Mouse (Mus musculus): ENCODE results near the gene Gjb1.

The Gjb1 gene

DNA sequence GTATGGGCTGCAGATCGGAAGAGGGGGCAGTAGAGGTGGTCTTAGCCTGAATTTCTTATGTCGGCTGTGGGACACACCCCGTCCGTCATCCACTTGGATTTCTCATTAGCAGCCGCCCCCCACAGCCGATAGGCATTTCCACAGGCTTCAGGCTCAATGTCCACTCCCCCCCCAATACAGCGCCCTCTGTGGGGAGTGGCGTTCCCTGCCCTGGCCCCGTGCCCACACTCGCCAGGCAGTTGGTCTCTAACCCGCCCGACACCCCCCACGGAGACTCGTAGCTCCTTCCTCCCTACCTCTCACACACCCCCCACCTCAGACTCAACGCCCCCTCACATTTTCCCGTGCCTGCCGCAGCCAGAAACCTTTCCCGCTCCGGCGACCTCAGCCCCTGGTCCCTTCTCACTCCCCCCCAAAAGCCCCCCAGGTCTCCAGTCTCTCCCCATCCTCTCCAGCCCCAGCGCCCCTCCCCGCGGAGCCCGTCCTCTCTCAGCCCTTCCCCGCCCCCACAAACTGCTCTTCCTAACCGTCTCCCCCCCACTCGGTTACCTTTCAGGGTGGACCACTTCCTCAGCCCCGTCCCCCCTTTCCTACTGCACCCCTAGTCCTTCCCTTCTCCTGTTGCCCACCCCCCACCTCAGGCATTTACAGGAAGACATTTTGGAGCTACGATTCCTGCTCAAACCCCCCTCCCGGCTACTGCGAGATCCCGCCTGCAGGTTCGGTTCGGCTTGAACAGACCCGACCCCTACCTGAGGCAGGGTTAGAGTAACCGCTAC is 43.0 kb downstream of the Gjb1 start:
- peak; percentile 63 for DNase-seq

DNA sequence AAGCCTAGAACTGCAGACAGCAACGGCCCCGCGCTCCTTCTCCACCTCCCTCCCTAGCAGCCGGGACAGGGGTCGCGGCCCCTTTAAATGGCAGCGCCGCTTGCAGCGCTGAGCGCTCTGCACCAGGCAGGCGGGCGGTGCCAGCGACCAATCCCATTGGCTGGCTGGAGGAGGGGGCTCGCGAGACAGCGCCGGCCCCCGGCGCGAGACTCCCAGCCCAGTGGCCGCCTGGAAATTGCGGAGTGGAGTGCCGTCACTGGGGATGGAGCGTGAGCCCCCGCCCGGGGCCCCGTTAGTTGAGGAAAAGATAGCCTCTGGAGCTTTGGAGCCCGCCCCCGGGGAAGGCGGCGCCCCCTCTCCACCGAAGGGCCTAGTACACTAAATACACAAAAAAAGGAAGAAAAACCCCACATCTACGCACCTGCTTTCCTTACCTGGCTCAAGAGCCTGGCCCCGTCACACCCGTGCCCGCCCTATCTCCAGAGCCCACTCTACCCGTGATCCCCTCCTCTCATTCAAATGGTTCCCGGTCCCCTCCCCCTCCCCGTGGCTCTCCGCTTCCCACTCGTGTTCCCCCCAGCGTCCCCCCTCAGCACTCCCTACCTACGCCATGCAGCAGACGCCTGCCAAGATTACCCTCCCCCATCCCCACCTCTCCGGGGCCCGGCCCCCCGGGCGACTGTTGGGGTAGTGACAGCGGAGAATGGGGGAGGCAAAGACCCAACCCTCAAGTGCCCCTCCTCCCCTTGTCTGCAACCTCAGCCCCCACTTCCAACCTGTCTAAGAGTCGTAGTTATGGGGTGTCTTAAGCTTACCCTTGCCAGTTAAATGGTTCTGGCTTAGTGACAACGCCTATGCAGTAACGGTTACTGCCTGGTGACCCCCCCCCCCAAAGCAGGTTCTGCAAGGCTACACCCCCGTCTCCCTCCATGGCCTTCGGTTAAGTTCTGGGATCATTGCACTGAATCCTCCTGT is 43.8 kb downstream of the Gjb1 start:
- DNase-seq, result peak; percentile 91

DNA sequence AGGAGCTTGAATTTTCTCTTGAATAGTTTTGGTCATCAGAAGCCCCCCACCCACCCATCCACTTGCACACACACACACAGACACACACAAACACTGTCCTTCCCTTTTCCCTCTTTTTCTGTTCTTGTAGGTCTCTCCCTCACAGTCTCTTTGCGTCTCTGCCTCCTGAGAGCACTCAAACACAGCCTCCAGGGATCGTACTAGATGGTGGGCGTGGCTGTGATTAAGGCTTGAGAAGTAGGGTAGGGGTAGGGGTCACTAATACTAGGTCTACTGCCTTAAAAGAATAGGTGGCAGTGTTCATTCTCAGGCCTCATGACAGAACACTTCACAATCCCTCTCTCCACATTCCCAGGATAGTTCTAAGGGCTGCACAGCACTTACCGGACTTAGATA is 44.5 kb downstream of the Gjb1 start, which contains the start of gene Zmym3:
Gene Zmym3 (minus strand): TSS at position 150 of the 396 bp plus-strand sequence.
- DNase-seq, result no peak

DNA sequence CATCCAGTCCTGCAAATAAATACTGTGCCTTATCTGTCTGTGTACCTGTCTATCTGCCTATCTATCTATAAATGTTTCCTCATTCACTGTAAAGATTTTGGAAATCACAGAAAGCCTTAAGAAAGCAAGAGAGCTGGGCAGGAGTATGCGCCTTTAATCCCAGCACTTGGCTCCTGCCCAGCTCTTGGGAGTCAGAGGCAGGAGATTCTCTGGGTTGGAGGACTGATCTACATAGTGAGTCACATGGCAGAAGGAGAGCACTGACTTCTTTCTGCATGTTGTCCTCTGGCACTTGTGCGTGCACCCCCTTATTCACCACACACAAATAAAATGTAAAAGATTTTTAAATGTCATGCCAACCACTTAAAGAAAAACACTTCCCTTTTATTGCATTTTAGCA is 47.3 kb downstream of the Gjb1 start:
- no peak for DNase-seq

DNA sequence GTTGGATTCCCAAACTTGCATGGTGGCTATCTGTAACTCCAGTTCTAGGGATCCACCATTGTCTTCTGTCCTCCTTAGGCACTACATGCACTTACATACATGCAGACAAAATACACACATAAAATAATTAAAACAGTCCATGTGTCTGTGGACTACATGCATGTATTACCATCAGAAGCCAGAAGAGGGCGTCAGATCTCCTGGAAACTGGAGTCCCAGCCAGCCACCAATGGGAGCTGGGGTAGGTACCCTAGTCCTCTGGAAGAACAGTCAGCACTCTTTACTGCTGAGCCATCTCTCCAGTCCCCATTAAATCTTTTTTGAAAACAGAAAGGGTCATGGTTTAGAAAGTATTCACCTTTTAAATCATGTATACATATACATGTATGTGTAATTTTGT is 51.6 kb downstream of the Gjb1 start:
- peak; percentile 21 for DNase-seq

DNA sequence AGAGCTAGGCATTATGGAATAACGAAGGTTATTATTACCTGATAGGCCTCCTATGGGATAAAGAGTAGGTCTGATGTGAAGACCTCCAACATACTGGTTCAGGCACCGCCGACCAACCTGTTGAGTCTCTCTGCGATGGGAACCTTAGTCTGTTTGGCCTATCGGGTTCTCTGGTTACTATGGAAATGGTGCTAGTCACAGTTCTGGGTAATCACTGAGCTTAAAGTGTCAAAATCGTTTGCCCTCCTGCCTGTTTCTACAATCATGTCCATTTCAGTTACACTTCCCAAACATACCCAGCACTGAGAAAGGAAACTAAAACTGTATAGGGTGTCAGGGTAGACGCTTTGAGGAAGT is 52.6 kb downstream of the Gjb1 start:
- peak; percentile 5 for DNase-seq

DNA sequence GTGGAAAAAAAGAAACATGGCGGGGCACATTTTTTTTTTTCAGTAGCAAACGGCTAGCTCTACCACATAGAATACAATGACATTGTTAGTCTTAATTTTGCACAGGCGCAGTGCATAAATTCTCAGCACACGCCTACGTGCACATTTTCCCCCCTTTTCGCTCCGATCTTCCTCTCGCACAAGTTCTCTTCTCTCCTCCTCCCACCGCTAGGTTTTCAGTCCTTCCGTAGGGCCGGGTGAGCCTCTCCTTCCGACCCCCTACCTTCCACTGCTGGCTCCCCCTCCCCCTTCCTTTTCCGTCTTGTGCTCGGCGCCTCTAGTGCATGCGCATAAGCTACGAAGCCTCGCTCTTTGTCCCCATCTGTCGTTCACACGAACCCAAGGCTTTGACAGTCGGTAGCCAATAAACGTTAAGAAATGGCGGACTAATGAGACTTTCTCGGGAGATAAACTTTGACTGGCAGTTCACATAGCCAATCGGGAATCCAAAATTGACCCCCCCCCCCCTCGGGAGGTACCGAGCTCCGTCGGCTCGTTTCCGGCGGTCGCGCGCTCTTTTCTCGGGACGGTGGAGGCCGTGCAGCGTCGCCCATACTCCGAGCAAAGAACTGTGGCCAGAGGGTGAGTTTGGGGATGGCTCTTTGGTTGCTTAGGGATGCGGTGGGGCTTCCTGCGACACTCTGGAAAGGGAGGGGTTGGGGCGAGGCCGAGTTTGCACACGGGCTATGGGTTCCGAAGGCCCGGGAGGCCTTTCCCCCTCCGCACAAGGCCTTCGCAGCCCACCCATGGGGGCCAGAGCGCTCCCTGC is 53.2 kb downstream of the Gjb1 start, which contains the start of gene Nono:
Gene Nono (plus strand): TSS at position 177 of the 808 bp plus-strand sequence.
- peak; percentile 93 for DNase-seq

DNA sequence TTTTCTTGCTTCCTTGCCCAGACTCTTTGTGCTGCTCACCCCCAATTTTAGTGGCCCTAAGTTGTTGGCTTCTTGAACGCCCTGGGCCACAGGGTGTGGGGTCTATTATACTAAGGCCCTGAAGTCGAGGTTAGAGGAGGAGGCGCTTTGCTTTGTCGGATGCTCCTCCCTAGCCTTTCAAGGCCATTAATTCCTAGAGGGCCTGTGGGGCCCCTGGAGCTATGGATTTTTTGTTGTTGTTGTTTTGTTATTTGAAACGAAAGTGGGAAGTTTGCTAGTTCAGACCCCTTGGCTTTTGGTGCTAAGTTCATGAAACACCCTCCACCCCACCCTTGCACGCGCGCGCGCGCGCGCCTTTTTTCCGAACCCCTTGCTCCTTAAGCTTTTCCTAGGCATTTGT is 53.8 kb downstream of the Gjb1 start:
- DNase-seq, result no peak
